Mouse (Mus musculus) ES-Bruce4 (cell line): ENCODE results near the gene Lama4.

Source experiments
- CTCF ChIP-seq: IDR thresholded peaks from one replicate; pipeline ENCODE4 v1.8.1; 2011; ENCODE audit warnings: low read depth, low read length
- EP300 ChIP-seq: IDR thresholded peaks from 2 replicates; pipeline ENCODE4 v1.6.1; 2011; ENCODE audit warnings: low read depth, low read length; ENCODE audit not compliant: insufficient read depth
- POLR2A ChIP-seq: IDR thresholded peaks from one replicate; pipeline ENCODE4 v1.8.1; 2011; ENCODE audit warnings: low read length; ENCODE audit not compliant: insufficient read depth

- TF ChIP-seq CTCF (no peak), EP300 (no peak), POLR2A (no peak)
Measured at GRCm38 (mm10) chr10:39137766-39138165, 172.5 kb downstream of the Lama4 start.
